Mouse (Mus musculus): ENCODE measurements around the gene Zfp687.

DNA sequence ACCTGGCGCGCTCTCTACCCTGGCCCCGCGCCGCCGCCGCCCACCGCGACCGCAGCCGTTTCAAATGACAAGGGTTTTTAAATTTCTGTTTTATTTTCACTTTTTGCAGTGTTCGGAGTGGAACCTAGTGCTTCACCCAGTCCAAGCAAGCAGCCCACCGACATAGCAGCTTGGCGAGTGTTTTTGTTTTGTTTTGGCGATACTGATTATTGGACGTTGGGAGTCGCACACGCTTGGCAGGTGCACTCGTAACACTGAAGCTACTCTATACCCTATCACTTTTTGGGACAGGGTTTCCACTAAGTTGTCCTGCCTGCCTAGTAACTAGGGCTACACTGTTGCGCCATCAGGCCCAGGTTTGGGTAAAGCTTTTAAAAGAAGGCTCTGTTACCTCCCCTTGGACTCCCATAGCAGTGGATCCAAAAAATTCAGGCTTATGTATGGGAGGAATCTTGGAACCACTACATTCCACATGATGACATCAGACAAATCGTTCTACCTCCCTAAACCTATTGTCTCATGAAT is 1.3 kb upstream of the Zfp687 start:
- TF ChIP-seq CTCF (IDR thresholded peaks at IDR 0.05; ENCODE audit: low read depth) (no peak), EP300 (IDR thresholded peaks at IDR 0.05; ENCODE audit: low read depth) (no peak)
